Mouse (Mus musculus): ENCODE data around the gene Auts2.

GRCm38 (mm10) chr5:132509464-132509885, 33.7 kb downstream of the Auts2 start:
- TF ChIP-seq POLR2A (IDR thresholded peaks at IDR 0.05; ENCODE audit: low read depth, low read length) (no peak), CTCF (conservative IDR thresholded peaks at IDR 0.05; ENCODE audit: insufficient read depth, insufficient read length, low read depth, low read length) (no peak)

Measured in kidney, adult 2 months (tissue).